Mouse (Mus musculus) adrenal gland, postnatal 25 days (tissue): ENCODE results near the gene Phactr1. TPM values are rescaled to one million over a fixed set of nuclear protein-coding genes. Genes with fewer than 3 reads are reported as not detected.

Experiments used
- DNase-seq: peaks from one replicate; pipeline ENCODE4 v3.0.0; 2021; ENCODE audit warnings: mixed read lengths
- total RNA-seq: library from RNA; stranded (reverse); gene quantifications from 2 replicates; pipeline ENCODE4 v1.2.3, GENCODE M21; 2021

Gene Phactr1
- total RNA-seq, 1 experiment from 2014 or later = 7.8 TPM

DNA sequence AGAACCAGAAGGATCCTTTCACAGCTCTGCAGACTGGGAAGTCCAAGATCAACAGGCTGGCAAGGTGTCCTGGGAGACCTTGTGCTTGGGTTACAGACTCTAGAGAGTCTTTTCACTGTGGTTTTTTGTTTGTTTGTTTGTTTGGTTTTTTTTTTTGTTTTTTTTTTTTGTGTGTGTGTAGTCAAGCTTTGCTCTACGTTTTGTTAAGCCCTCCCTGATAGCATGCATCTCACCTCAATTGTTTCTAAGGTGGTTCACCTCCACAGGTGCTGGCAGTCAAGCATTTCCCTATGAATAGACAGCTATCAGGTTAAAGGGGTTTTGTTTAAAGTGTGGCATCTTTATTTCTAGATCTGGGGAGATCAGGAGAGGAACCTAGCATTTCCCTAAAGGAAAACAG lies 191.7 kb downstream of the Phactr1 start:
- DNase-seq = no peak

DNA sequence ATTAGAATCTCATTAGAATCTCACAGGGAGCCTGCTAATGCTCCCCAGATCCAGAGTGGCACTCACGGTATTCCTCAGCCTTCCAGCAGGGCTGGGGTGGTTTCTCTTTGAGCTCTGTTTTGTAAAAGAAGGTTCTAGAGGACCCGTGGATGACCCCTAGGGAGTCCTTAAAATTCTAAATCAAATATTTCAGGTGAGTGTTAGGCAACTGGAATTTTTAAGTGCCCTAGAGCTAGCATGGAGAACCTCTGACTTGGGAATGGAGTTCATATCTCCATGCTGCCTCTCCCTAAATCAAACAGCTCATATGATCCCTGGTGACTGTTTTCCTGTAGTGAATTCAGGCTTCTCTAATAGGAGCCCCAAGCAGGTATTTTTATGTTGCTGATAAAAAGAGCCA lies 197.9 kb downstream of the Phactr1 start:
- no peak for DNase-seq

GRCm38 (mm10) chr13:42884033-42884724 lies 203.8 kb downstream of the Phactr1 start:
- no peak for DNase-seq

DNA sequence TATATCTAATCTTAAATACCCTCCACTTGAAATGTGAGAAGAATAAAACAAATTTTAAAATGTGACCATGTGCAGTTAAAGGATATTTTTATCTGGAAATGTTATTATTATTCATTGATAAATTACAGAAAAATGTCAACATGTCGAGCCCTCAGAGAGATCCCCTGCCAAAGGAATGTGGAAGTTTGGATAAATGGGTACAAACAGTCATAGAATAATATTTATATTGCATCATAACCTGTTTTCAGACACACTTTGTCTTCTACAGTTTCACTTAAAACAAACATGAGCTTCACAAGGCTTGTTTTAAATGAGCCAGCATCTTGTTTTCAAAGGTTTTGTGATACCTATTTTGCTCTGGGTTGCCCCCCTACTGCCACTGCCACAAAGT lies 204.3 kb downstream of the Phactr1 start:
- DNase-seq = no peak

GRCm38 (mm10) chr13:42887701-42888100 lies 207.3 kb downstream of the Phactr1 start:
- DNase-seq = no peak

DNA sequence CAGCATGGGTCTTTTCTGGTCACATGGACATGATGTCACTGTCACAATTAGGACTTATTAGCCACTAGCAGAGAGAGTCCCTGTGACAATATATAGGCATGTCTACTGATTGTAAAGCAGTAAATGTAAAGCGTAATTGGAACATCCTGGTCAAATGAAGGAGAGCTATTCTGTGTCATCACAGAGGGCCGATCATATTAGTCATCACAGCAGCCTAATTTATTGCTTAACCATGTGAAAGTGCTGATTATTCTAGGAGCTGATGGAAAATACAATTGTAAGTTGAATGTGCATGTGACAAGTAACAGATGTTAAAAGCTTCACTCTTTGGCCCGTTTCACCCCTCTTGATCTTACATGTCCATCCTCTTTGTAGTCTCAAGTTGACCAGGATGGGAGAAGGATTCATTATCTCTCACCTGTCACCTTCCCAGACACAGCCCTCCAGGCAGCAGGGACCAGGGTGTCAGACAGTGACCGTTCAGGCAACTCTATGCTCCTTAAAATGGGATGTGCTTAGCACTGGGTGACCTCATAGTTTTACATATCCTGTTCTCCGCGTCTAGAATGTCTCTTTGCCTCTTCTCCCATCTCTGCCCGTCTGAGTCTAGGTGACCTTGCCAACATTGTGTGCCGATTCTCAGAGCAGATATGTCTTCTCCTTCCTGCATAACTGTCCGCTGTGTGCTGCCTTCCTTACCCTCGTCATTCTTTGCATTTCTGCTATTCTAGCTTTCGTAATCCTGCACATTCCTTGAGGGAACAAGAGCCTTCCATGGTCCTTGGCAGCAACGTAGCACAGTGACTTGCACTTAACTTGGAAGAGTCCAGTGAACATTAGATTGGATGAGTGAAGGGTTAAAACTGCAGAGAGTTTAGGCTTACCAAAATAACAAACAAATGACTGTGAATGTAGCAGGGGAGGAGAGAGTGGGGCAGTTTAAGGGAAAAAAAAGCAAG lies 209.4 kb downstream of the Phactr1 start:
- DNase-seq = no peak

GRCm38 (mm10) chr13:42890651-42891050 lies 210.2 kb downstream of the Phactr1 start:
- no peak for DNase-seq

- DNase-seq = no peak
Measured at GRCm38 (mm10) chr13:42894016-42894415, 213.6 kb downstream of the Phactr1 start.

DNA sequence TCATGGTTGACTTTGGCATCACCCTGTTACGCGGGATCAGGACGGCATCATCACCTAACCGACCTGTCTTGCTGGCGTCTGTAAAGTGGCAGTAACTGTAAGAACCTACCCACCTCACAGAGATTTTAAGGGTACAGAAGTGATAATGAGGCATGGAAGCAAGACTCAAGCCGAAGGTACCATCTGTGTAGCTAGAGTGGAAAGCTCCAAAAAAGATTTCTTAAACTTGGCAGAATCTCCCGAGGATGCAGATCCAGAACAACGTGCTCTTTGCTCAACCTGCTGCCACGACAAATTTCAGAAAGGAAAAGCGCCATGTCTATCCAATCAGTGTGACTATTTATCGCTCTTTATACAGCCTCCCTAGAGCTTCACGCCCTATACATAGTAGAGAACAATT lies 214.2 kb downstream of the Phactr1 start:
- DNase-seq = no peak

- DNase-seq = no peak
Measured at GRCm38 (mm10) chr13:42895980-42896379, 215.6 kb downstream of the Phactr1 start.

DNA sequence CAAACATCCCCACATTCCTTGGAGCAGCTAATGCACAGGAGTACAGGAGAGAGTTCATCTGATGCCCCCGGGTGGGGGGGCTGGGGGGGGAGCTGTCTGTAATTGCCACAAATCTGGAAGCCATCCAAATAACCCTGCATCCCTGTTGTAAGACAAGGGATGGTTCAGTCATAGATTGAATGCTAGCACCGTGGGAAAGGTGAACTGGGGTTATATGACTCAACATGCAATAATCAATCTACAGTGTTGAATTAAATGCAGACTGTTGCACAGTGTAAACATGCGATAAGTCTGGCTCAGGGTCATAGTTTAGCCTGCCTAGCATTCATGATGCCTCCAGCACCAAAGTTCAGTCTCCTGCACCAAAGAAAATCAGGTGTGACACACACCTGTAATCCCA lies 219.2 kb downstream of the Phactr1 start:
- no peak for DNase-seq

GRCm38 (mm10) chr13:42901837-42902236 lies 221.4 kb downstream of the Phactr1 start:
- DNase-seq = no peak

GRCm38 (mm10) chr13:42902859-42903258 lies 222.4 kb downstream of the Phactr1 start:
- no peak for DNase-seq

GRCm38 (mm10) chr13:42905818-42906217 lies 225.4 kb downstream of the Phactr1 start:
- no peak for DNase-seq

DNA sequence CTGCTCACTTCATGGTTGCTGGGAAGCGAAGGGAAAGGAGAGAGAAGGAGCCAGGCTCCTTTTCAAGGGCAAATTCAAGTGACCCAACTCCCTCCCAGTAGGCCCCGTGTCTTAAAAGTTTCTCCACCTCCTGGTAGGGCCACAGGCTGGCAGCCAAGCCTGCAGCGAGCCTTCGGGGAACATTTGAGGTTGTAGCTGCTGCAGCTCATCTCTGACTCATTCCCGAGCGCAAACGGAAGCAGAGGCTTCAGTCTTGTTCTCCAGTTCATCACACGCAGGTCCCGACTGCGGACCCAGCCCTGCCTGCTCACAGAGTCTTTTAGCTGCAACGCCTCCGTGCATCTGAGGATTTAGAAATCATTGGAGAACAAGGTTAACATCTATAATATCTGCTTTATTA lies 226.6 kb downstream of the Phactr1 start:
- DNase-seq = peak; percentile 38

GRCm38 (mm10) chr13:42915081-42915480 lies 234.7 kb downstream of the Phactr1 start:
- DNase-seq = no peak

GRCm38 (mm10) chr13:42915851-42916193 lies 235.4 kb downstream of the Phactr1 start:
- no peak for DNase-seq

DNA sequence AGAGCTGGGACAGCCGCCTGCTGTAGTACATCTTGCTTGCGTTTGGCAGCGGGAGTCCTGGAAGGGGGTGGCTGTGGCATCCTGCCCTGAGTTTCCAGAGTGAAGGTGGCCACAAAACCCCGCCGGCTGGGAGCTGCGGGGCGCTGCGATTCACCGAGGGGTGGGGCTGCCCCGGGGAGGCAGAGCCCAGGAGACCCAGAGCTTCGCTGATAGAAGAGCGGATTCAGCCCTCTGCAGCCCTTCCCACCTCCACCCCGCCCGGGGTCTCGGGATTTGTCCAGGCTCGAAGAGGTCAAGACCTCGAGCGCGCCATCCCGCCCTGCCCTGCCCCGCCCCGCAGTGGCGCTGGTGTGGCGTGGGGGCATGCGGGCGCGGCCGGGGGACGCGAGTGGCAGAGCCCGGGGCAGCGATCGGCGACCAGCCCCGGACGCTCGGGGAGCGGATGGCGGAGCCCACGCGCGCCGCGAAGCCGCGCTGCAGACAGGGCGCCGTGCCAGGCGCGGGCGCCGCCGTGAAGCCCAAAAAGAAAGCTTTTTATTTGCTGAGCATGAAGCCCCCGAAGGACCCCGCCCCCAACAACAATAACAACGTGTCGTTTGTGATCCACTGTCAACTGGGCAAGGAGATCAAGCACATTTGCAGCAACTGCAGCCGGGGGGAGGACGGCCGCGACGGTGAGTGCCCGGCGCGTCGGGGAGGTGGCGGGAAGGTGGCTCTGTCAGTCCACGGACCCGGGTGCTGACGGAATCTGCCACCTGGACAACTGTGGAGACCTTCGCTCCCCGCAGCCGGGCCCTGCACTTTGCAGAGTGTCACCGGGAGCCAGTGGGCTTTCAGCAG lies 236.0 kb downstream of the Phactr1 start:
- DNase-seq = peak; percentile 27

- peak; percentile 64 for DNase-seq
Measured at GRCm38 (mm10) chr13:42917251-42917650, 236.8 kb downstream of the Phactr1 start.

- DNase-seq = no peak
Measured at GRCm38 (mm10) chr13:42920062-42920461, 239.6 kb downstream of the Phactr1 start.

- no peak for DNase-seq
Measured at GRCm38 (mm10) chr13:42921769-42922450, 241.5 kb downstream of the Phactr1 start.

DNA sequence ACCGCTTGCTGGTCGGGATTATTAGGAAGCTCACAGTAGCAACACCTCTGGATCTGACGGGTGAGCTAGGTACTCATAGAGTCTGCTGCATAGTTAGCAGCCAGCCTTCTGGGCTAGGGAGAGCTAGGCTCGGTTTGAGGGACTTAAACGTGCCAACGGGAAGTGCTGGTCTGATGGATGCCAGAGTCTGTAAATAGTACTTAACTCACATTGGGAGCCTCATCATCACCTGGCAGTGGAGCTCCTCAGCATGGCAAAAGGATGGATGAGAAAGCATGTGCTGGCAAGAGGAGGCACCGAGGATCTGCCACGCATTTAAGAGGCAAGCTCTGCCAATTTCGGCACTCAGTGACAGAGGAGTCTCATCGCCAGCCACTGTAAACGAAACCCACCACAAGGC lies 247.4 kb downstream of the Phactr1 start:
- DNase-seq = no peak
